Mouse (Mus musculus): ENCODE results near the gene Ryr3. TPM values are rescaled to one million over a fixed set of nuclear protein-coding genes. Genes with fewer than 3 reads are reported as not detected.

Gene Ryr3
- polyA plus RNA-seq, 1 experiment from 2014 or later, result 5.6 TPM

DNA sequence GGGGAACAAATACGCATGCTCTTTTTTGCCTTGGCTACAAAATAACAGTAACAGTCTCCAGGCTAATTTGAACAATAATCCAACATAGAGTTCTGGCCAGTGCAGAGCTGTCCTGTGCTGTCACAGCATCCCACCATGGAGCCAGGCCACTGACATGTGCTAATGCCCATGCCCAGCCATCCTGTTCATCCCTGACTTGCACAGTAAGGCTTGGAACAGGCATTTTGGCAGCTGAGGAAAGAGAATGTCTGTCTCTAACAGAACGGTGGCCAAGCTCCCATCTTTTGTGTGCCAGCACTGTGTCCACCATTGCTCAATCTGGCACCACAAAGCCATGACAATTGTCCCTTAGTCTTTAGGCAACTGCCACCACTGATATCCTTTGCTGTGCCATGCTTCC lies 200.7 kb downstream of the Ryr3 start:
- no peaks in the 10 kb centered on the region for H3K27me3 ChIP-seq (replicated peaks)
- no peak for ATAC-seq (ENCODE audit: low FRiP score)

GRCm38 (mm10) chr2:113008961-113009740 lies 207.7 kb downstream of the Ryr3 start:
- Histone ChIP-seq H3K4me2 (peak overlapping the region; percentile 7; the same call in 1 of the 2 replicates), H3K27me3 (replicated peaks) (no peaks in the 10 kb centered on the region)

More for the DNA sequence above, 200.7 kb downstream of the Ryr3 start:
- Histone ChIP-seq H3K4me2 (no peak overlapping the region), H3K4me1 (no peaks in the 10 kb centered on the region), H3K9ac (replicated peaks) (no peak overlapping the region), H3K36me3 (no peaks in the 10 kb centered on the region), H3K9me3 (replicated peaks) (no peaks in the 10 kb centered on the region), H3K27ac (replicated peaks) (no peak overlapping the region), H3K4me3 (replicated peaks) (no peak overlapping the region)
- 78% methylated on average over 2 of the region's 2 CpGs for WGBS

DNA sequence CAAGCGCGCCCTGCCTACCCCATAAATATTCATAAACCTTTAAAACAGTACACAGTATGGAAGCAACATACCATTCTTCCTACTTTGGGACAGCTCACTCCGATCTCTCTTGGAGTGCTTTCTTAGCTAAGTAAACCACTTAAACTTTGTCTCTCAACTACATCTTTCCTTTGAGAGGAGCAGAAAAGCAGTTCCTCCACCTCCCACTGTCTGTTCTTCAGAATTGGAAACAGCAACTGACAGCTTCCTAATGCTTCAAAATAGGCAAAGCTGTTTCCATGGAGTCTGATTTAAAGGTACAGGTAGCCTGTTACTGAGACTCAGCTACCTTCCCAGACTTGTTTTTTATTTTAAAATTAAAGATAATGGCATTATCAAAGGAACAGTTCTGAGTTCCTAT lies 218.4 kb downstream of the Ryr3 start:
- H3K27ac ChIP-seq (replicated peaks), result no peak overlapping the region
- 84% methylated on average over 3 of the region's 3 CpGs for WGBS
- H3K4me1 ChIP-seq, result no peaks in the 10 kb centered on the region
- no peak overlapping the region for H3K4me3 ChIP-seq (replicated peaks)
- no peak for ATAC-seq (ENCODE audit: low FRiP score)
- no peak overlapping the region for H3K9ac ChIP-seq (replicated peaks)
- no peaks in the 10 kb centered on the region for H3K36me3 ChIP-seq
- no peaks in the 10 kb centered on the region for H3K27me3 ChIP-seq (replicated peaks)
- H3K9me3 ChIP-seq (replicated peaks), result no peaks in the 10 kb centered on the region
- no peak overlapping the region for H3K4me2 ChIP-seq

More at GRCm38 (mm10) chr2:113008961-113009740, 207.7 kb downstream of the Ryr3 start:
- WGBS, result 56% methylated on average over 11 of the region's 11 CpGs
- Histone ChIP-seq H3K9me3 (replicated peaks) (no peaks in the 10 kb centered on the region), H3K36me3 (no peaks in the 10 kb centered on the region), H3K4me3 (replicated peaks) (no peak overlapping the region), H3K4me1 (0 out of 2 replicates have a peak, but pooled peaks cover 3% of the 10 kb centered on the region), H3K27ac (replicated peaks) (no peak overlapping the region), H3K9ac (replicated peaks) (no peak overlapping the region)
- ATAC-seq (ENCODE audit: low FRiP score), result no peak; the same call in 1 of the 2 replicates

GRCm38 (mm10) chr2:112982908-112983510 lies 233.9 kb downstream of the Ryr3 start:
- H3K4me1 ChIP-seq, result 0 out of 2 replicates have a peak, but pooled peaks cover 2% of the 10 kb centered on the region
- WGBS, result 41% methylated on average over 1 of the region's 1 CpGs
- H3K9me3 ChIP-seq (replicated peaks), result no peaks in the 10 kb centered on the region
- H3K27me3 ChIP-seq (replicated peaks), result no peaks in the 10 kb centered on the region
- no peak overlapping the region for H3K4me2 ChIP-seq
- H3K27ac ChIP-seq (replicated peaks), result no peak overlapping the region
- no peaks in the 10 kb centered on the region for H3K36me3 ChIP-seq
- H3K9ac ChIP-seq (replicated peaks), result no peak overlapping the region
- H3K4me3 ChIP-seq (replicated peaks), result no peak overlapping the region
- peak; percentile 41; the same call in 1 of the 2 replicates for ATAC-seq (ENCODE audit: low FRiP score)

DNA sequence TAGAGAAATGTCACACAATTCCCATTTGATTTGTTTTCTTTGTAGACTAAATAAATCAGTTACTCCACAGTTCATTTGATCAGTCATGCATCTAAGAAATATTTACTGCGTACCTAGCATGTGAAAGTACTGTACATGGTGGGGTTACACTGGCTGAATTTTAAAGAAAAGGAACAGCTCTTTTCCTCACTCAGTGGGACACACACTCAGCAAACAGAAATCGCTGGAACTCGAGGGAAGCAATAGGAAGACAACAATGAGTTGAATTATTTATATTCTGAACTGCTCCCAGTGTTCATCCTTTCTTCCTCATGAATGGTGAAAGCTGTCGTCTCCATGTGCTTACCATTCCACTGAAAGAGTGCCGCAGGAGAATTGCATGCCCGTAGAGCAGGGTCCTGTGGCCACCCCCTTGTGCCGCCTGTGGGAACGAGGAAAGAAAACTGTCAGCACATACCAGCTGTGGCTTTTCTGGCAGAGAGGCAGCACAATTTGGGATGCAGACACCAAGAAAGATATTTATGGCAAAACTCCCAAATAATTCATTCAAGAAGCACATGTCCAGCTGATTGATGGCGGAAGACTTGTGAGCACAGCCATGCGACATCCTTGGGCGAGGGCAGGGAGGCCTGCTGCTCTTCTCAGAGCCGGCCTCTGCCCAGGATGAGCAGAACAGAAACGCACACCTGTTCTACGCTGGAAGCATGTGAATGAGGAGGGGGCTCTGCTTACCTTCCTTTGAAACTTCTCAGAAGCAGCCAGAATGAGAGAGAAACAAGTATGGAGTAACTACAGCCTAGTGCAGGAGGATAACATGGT lies 249.9 kb downstream of the Ryr3 start:
- ATAC-seq (ENCODE audit: low FRiP score), result peak; percentile 28; the same call in 1 of the 2 replicates
- Histone ChIP-seq H3K9me3 (replicated peaks) (no peaks in the 10 kb centered on the region), H3K4me1 (peaks cover 6% of the 10 kb centered on the region; the same call in 1 of the 2 replicates), H3K27ac (replicated peaks) (no peak overlapping the region), H3K4me3 (replicated peaks) (no peak overlapping the region), H3K36me3 (no peaks in the 10 kb centered on the region), H3K27me3 (replicated peaks) (no peaks in the 10 kb centered on the region), H3K9ac (replicated peaks) (no peak overlapping the region), H3K4me2 (no peak overlapping the region)
- WGBS, result 43% methylated on average over 14 of the region's 14 CpGs

DNA sequence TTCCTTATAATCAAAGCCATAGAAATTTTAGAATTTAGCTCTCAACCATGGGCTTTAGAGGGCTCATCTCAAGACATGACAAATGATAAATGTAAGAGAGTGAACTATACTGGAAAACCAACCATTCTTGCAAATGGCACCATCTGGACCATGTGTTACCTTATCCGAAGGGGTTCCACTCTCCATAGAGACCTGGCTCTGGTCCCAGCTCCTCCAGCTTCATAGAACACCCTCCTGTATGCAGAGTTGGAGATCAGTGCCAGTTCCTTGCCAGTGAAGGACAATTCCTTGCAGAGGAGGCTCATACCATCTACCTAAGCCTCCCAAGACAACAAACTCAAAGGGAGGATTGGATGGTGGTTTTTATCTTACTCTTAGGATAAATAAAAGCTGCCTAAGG lies 268.0 kb downstream of the Ryr3 start:
- no peaks in the 10 kb centered on the region for H3K27me3 ChIP-seq (replicated peaks)
- no peak overlapping the region for H3K4me2 ChIP-seq
- H3K36me3 ChIP-seq, result no peaks in the 10 kb centered on the region
- no peaks in the 10 kb centered on the region for H3K4me1 ChIP-seq
- H3K9me3 ChIP-seq (replicated peaks), result no peaks in the 10 kb centered on the region
- no peak for ATAC-seq (ENCODE audit: low FRiP score)
- 68% methylated on average over 1 of the region's 1 CpGs for WGBS
- H3K27ac ChIP-seq (replicated peaks), result no peak overlapping the region
- no peak overlapping the region for H3K4me3 ChIP-seq (replicated peaks)
- no peak overlapping the region for H3K9ac ChIP-seq (replicated peaks)

DNA sequence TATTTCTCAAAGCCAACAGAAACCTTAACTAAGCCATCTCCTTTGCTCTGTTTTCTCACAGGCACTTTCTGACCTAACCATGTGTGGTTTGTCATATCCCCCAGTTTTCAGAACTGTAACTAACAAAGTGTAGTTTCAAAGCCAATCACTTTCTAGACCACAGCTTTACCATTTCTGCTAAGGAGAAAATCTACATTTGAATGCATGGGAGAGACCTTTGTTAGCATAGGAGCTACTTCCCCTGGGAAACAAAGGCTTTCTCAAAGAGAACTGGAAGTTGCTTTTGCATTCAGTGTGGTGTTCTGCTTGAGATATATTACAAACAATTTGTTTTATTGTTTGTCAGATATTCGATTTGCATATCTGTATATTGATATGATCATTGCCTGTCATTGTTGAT lies 285.1 kb downstream of the Ryr3 start:
- 50% methylated on average over 1 of the region's 1 CpGs for WGBS
- ATAC-seq (ENCODE audit: low FRiP score), result no peak
- Histone ChIP-seq H3K27me3 (replicated peaks) (no peaks in the 10 kb centered on the region), H3K27ac (replicated peaks) (no peak overlapping the region), H3K9ac (replicated peaks) (no peak overlapping the region), H3K4me1 (no peaks in the 10 kb centered on the region), H3K9me3 (replicated peaks) (no peaks in the 10 kb centered on the region), H3K4me3 (replicated peaks) (no peak overlapping the region), H3K4me2 (no peak overlapping the region), H3K36me3 (no peaks in the 10 kb centered on the region)

DNA sequence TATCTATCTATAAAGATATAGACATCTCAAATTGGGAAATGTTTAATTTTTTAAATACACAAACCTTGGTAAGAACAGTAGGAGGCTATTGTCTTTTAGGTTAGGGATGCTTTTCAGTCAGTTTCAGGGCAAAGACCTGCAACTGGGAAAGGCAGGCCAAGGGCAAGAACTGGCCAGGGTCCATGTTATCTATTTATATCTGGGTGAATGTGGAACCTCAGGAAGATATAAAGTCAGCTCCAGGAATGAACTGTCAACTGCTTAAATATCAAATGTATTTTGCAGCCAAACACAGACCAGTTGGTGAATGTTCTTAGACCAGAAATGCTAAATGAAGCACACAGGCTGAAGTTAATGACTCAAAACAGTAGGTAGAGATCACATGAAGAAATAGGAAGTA lies 303.1 kb downstream of the Ryr3 start:
- no peak overlapping the region for H3K27ac ChIP-seq (replicated peaks)
- ATAC-seq (ENCODE audit: low FRiP score), result no peak

GRCm38 (mm10) chr2:112912611-112913010 lies 304.3 kb downstream of the Ryr3 start:
- Histone ChIP-seq H3K9me3 (replicated peaks) (no peaks in the 10 kb centered on the region), H3K36me3 (no peaks in the 10 kb centered on the region), H3K27ac (replicated peaks) (no peak overlapping the region), H3K4me3 (replicated peaks) (no peak overlapping the region), H3K9ac (replicated peaks) (no peak overlapping the region), H3K4me1 (no peaks in the 10 kb centered on the region), H3K27me3 (replicated peaks) (no peaks in the 10 kb centered on the region), H3K4me2 (no peak overlapping the region)
- no peak for ATAC-seq (ENCODE audit: low FRiP score)

More for the DNA sequence above, 303.1 kb downstream of the Ryr3 start:
- Histone ChIP-seq H3K4me1 (no peaks in the 10 kb centered on the region), H3K36me3 (no peaks in the 10 kb centered on the region), H3K27me3 (replicated peaks) (no peaks in the 10 kb centered on the region), H3K4me3 (replicated peaks) (no peak overlapping the region), H3K4me2 (no peak overlapping the region), H3K9me3 (replicated peaks) (no peaks in the 10 kb centered on the region), H3K9ac (replicated peaks) (no peak overlapping the region)

DNA sequence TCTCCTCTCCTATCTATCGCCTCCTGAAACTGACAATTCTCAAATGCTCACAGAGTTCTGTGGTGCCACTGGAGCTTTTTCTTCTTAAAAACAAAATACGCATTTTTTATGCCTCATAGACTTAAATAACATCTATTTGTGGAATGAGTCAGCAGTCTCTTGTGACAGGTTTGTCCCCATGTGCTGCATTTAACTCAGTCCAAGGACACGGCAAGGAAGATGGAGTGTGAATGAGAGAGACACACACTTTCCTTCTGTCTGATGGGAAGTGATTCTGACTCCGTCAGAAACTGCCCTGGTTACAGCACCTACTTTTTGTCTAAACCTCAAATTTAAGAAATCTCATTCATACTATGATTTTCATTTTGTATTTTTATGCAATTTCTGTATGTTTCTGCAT lies 306.3 kb downstream of the Ryr3 start:
- H3K9me3 ChIP-seq (replicated peaks), result no peaks in the 10 kb centered on the region
- H3K27ac ChIP-seq (replicated peaks), result no peak overlapping the region
- WGBS, result 78% methylated on average over 4 of the region's 4 CpGs
- no peak overlapping the region for H3K4me2 ChIP-seq
- H3K36me3 ChIP-seq, result no peaks in the 10 kb centered on the region
- no peaks in the 10 kb centered on the region for H3K27me3 ChIP-seq (replicated peaks)
- H3K4me3 ChIP-seq (replicated peaks), result no peak overlapping the region
- H3K4me1 ChIP-seq, result no peaks in the 10 kb centered on the region
- no peak overlapping the region for H3K9ac ChIP-seq (replicated peaks)
- no peak for ATAC-seq (ENCODE audit: low FRiP score)

DNA sequence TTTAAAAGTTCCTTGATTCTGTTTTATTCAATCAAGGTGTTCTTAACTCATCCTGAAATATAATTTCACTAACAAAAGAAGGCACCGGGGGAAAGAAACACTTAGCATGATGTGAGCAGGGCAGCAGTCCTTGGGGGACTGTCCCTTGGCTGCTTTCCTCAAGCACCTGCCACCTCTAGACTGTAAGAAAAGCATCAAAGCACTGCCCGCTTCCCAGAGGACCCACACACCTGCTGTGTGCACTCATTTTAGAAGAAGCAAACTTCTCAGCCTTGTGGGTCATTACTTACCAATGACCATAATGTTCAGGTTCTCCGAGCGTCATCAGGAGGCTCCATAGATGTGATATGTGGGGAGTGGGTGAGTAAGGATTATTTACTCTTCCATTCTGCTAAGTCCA lies 307.8 kb downstream of the Ryr3 start:
- no peak overlapping the region for H3K4me3 ChIP-seq (replicated peaks)
- H3K36me3 ChIP-seq, result no peaks in the 10 kb centered on the region
- no peak overlapping the region for H3K27ac ChIP-seq (replicated peaks)
- 85% methylated on average over 4 of the region's 4 CpGs for WGBS
- ATAC-seq (ENCODE audit: low FRiP score), result no peak
- H3K9me3 ChIP-seq (replicated peaks), result no peaks in the 10 kb centered on the region
- H3K4me2 ChIP-seq, result no peak overlapping the region
- no peak overlapping the region for H3K9ac ChIP-seq (replicated peaks)
- H3K27me3 ChIP-seq (replicated peaks), result no peaks in the 10 kb centered on the region
- no peaks in the 10 kb centered on the region for H3K4me1 ChIP-seq
